In genomic region chr13:107683909-107684308, GRCm38 (mm10) we compare ENCODE assay signal across 25 mouse cellular contexts.
A peak's percentile ranks its signal among the peaks of the same experiment; 100 is the strongest.
DNase-seq lines count a peak whose midpoint lies in the region; ATAC-seq lines count a peak whose summit lies in the region.
"Had no signal": no experiment of that assay in that cellular context is flagged by ENCODE, and none has a peak within 500 bp of the region (broad histone marks: within the 10 kb centered on the region; RNA-seq: fewer than 3 reads in every experiment).

No protein-coding gene starts in this region.

- no peaks in the 10 kb centered on the region for H3K9me3 ChIP-seq in forebrain, embryonic 12.5 days
- H3K9me3 ChIP-seq in forebrain, embryonic 11.5 days (ENCODE audit: control insufficient read depth, low read length): no peaks in the 10 kb centered on the region
- no peaks in the 10 kb centered on the region for H3K9me3 ChIP-seq in midbrain, embryonic 12.5 days
- no peaks in the 10 kb centered on the region for H3K9me3 ChIP-seq in midbrain, embryonic 16.5 days (replicated peaks; ENCODE audit: control insufficient read depth, low read length, poor library complexity, severe bottlenecking)
- H3K9me3 ChIP-seq in hindbrain, embryonic 11.5 days (ENCODE audit: control insufficient read depth, low read length): no peaks in the 10 kb centered on the region
- H3K9me3 ChIP-seq: heart, embryonic 12.5 days; limb, embryonic 13.5 days; stomach, embryonic 15.5 days had no signal

- H3K36me3 ChIP-seq in forebrain, embryonic 12.5 days (replicated peaks): no peaks in the 10 kb centered on the region
- H3K36me3 ChIP-seq in forebrain, embryonic 11.5 days (ENCODE audit: control insufficient read depth, insufficient read depth, low read length): no peaks in the 10 kb centered on the region
- H3K36me3 ChIP-seq in midbrain, embryonic 12.5 days: no peaks in the 10 kb centered on the region
- H3K36me3 ChIP-seq in midbrain, embryonic 16.5 days (ENCODE audit: control insufficient read depth, insufficient read depth, low read length): no peaks in the 10 kb centered on the region
- H3K36me3 ChIP-seq in hindbrain, embryonic 11.5 days (ENCODE audit: control insufficient read depth, insufficient read depth, low read length): no peaks in the 10 kb centered on the region
- H3K36me3 ChIP-seq: heart, embryonic 12.5 days; limb, embryonic 13.5 days; stomach, embryonic 15.5 days had no signal

- peaks cover 6% of the 10 kb centered on the region; the same call in 1 of the 2 replicates for H3K27me3 ChIP-seq in forebrain, embryonic 12.5 days
- no peaks in the 10 kb centered on the region for H3K27me3 ChIP-seq in forebrain, embryonic 11.5 days (ENCODE audit: control insufficient read depth, insufficient read depth, low read length)
- H3K27me3 ChIP-seq in midbrain, embryonic 12.5 days: peaks cover 5% of the 10 kb centered on the region; the same call in 1 of the 2 replicates
- no peaks in the 10 kb centered on the region for H3K27me3 ChIP-seq in midbrain, embryonic 16.5 days (ENCODE audit: control insufficient read depth, insufficient read depth, low read depth, low read length)
- no peaks in the 10 kb centered on the region for H3K27me3 ChIP-seq in hindbrain, embryonic 11.5 days (ENCODE audit: control insufficient read depth, insufficient read depth, low read length)
- H3K27me3 ChIP-seq: stomach, embryonic 15.5 days had no signal

- 72% methylated on average over 3 of the region's 3 CpGs for WGBS in forebrain, embryonic 12.5 days
- 67% methylated on average over 3 of the region's 3 CpGs for WGBS in forebrain, embryonic 11.5 days
- 57% methylated on average over 3 of the region's 3 CpGs for WGBS in midbrain, embryonic 12.5 days
- WGBS in midbrain, embryonic 16.5 days: 63% methylated on average over 3 of the region's 3 CpGs
- WGBS in hindbrain, embryonic 11.5 days: 69% methylated on average over 3 of the region's 3 CpGs

- no peak overlapping the region for H3K27ac ChIP-seq in forebrain, embryonic 12.5 days
- H3K27ac ChIP-seq in forebrain, embryonic 11.5 days (ENCODE audit: low read depth, low read length): no peak overlapping the region
- no peak overlapping the region for H3K27ac ChIP-seq in midbrain, embryonic 12.5 days (replicated peaks)
- H3K27ac ChIP-seq in midbrain, embryonic 16.5 days (ENCODE audit: low read length): no peak overlapping the region
- no peak overlapping the region; the same call in 1 of the 2 replicates for H3K27ac ChIP-seq in hindbrain, embryonic 11.5 days (ENCODE audit: low read depth, low read length)
- H3K27ac ChIP-seq: gastrocnemius, adult 2 months; limb, embryonic 13.5 days; stomach, embryonic 15.5 days had no signal

- ATAC-seq in forebrain, embryonic 12.5 days (ENCODE audit: low FRiP score): peak; percentile 53; the same call in 1 of the 2 replicates
- no peak for ATAC-seq in forebrain, embryonic 11.5 days (replicated peaks; ENCODE audit: low FRiP score)
- ATAC-seq in midbrain, embryonic 12.5 days (ENCODE audit: low FRiP score, low read depth): peak; percentile 60; the same call in 1 of the 2 replicates
- ATAC-seq in midbrain, embryonic 16.5 days: no peak
- peak; percentile 67 for ATAC-seq in hindbrain, embryonic 11.5 days (ENCODE audit: low FRiP score)
- ATAC-seq: forebrain, embryonic 16.5 days; inflammation-experienced regulatory T-cells, adult 6 months had no signal

- H3K9ac ChIP-seq in forebrain, embryonic 12.5 days: no peak overlapping the region
- no peak overlapping the region for H3K9ac ChIP-seq in forebrain, embryonic 11.5 days (ENCODE audit: low read length)
- H3K9ac ChIP-seq in midbrain, embryonic 12.5 days (replicated peaks): no peak overlapping the region
- no peak overlapping the region for H3K9ac ChIP-seq in midbrain, embryonic 16.5 days (ENCODE audit: low read depth, low read length)
- H3K9ac ChIP-seq in hindbrain, embryonic 11.5 days (ENCODE audit: low read depth, low read length): no peak overlapping the region
- H3K9ac ChIP-seq: heart, embryonic 12.5 days; limb, embryonic 13.5 days; stomach, embryonic 15.5 days had no signal

- no peak for DNase-seq in forebrain, embryonic 11.5 days (ENCODE audit: low spot score)
- DNase-seq in hindbrain, embryonic 11.5 days (ENCODE audit: low spot score): no peak
- DNase-seq in cerebellum, adult 11 months: no peak
- no peak for DNase-seq in embryo, embryonic 10.5 days (ENCODE audit: low spot score)
- DNase-seq: adrenal gland, postnatal 14 days; cerebellum, adult 18-20 months; cerebellum, postnatal 10 days; gastrocnemius, adult 2 months; gastrocnemius, postnatal 36 days; heart, adult 18-20 months; heart, postnatal 4 days; kidney, adult 11 months; kidney, postnatal 25 days; lung, postnatal 36 days; right cerebral cortex, postnatal 25 days; thymus, postnatal 25 days had no signal

- H3K4me3 ChIP-seq in forebrain, embryonic 12.5 days (replicated peaks): no peak overlapping the region
- no peak overlapping the region for H3K4me3 ChIP-seq in forebrain, embryonic 11.5 days (ENCODE audit: low read depth, low read length)
- H3K4me3 ChIP-seq in midbrain, embryonic 12.5 days: no peak overlapping the region
- H3K4me3 ChIP-seq in midbrain, embryonic 16.5 days (ENCODE audit: low read depth, low read length): no peak overlapping the region
- H3K4me3 ChIP-seq in hindbrain, embryonic 11.5 days (ENCODE audit: low read depth, low read length): no peak overlapping the region
- H3K4me3 ChIP-seq: gastrocnemius, adult 2 months; heart, embryonic 12.5 days; limb, embryonic 13.5 days; stomach, embryonic 15.5 days had no signal

- no peak overlapping the region for H3K4me2 ChIP-seq in forebrain, embryonic 12.5 days
- no peak overlapping the region for H3K4me2 ChIP-seq in forebrain, embryonic 11.5 days (ENCODE audit: low read depth, low read length, severe bottlenecking)
- H3K4me2 ChIP-seq in midbrain, embryonic 12.5 days (replicated peaks): no peak overlapping the region
- no peak overlapping the region for H3K4me2 ChIP-seq in midbrain, embryonic 16.5 days (ENCODE audit: low read length)
- H3K4me2 ChIP-seq in hindbrain, embryonic 11.5 days (replicated peaks; ENCODE audit: low read depth, low read length): no peak overlapping the region
- H3K4me2 ChIP-seq: heart, embryonic 12.5 days; limb, embryonic 13.5 days; liver, embryonic 11.5 days; stomach, embryonic 15.5 days had no signal

- peaks cover 7% of the 10 kb centered on the region for H3K4me1 ChIP-seq in forebrain, embryonic 12.5 days
- no peaks in the 10 kb centered on the region for H3K4me1 ChIP-seq in forebrain, embryonic 11.5 days (replicated peaks; ENCODE audit: control insufficient read depth, insufficient read depth, low read length)
- peaks cover 10% of the 10 kb centered on the region; the same call in 1 of the 2 replicates for H3K4me1 ChIP-seq in midbrain, embryonic 12.5 days
- no peaks in the 10 kb centered on the region for H3K4me1 ChIP-seq in midbrain, embryonic 16.5 days (ENCODE audit: control insufficient read depth, insufficient read depth, low read length)
- no peaks in the 10 kb centered on the region; the same call in 1 of the 2 replicates for H3K4me1 ChIP-seq in hindbrain, embryonic 11.5 days (replicated peaks; ENCODE audit: control insufficient read depth, insufficient read depth, low read length)
- H3K4me1 ChIP-seq: limb, embryonic 13.5 days; stomach, embryonic 15.5 days had no signal

Comparison
In these comparisons a context has a peak if more than half of its experiments do, and no peak if none do; other contexts are left out.
1. ATAC-seq: peak in forebrain, embryonic 12.5 days (single experiment), midbrain, embryonic 12.5 days (single experiment) and hindbrain, embryonic 11.5 days (single experiment); none in forebrain, embryonic 11.5 days (single experiment) and midbrain, embryonic 16.5 days (single experiment).